Mouse (Mus musculus) liver, adult 2 months (tissue): ENCODE results near the gene Cntf.

Experiments
- CTCF ChIP-seq: fragments of 200-500 bp; IDR thresholded peaks from 2 replicates; pipeline ENCODE4 v1.5.1; 2011; ENCODE audit warnings: low read depth, low read length, control low read depth
- POLR2A ChIP-seq: fragments of 200-500 bp; IDR thresholded peaks from 2 replicates; pipeline ENCODE4 v1.6.1; 2011; ENCODE audit warnings: low read length, control low read depth; ENCODE audit not compliant: insufficient read depth; ENCODE audit errors: extremely low read depth

- TF ChIP-seq CTCF (no peak), POLR2A (no peak)
Measured at GRCm38 (mm10) chr19:12762212-12763130, 3.0 kb downstream of the Cntf start.
